Mouse (Mus musculus): Measurements from ENCODE around the gene Phf23. TPM values are rescaled to one million over a fixed set of nuclear protein-coding genes. Genes with fewer than 3 reads are reported as not detected.

Gene Phf23
- polyA plus RNA-seq, 1 experiment, result 93.4 TPM

DNA sequence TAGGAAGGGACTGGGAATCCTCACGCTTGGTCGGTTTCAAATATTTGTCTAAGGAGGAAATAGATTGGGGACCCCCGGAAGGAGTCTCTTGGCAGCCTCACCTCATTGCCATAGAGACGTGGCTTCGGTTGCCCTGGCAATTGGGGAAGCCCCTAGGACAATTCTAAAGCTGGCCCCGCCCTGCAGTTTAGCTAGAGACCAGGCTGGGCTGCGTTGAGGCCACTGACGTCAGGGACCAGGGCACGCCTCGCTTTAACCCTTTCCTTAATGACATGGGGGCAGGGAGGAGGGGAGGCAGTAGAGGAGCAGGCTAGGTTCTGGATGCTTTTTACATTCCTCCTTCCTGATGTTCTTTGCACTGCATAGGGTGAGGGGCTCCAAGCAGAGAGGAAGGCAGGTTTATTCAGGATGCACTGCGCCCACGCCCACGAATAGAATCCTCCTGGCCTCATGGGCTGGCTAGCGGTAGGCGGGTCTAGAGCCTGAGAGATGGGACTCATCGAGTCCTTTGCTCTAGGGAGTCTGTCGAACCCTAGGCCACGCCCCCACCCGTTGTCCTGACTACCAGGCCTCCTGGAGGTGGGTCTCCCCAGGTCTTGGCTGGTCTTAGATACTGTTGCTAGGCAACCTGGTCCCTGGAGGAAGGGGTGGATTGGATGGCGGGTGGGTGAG, 33.7 kb downstream of the Phf23 start:
- TF ChIP-seq USF1 (IDR thresholded peaks at IDR 0.05; ENCODE audit: low read depth) (no peak), MAX (IDR thresholded peaks at IDR 0.05) (peak; percentile 34)

DNA sequence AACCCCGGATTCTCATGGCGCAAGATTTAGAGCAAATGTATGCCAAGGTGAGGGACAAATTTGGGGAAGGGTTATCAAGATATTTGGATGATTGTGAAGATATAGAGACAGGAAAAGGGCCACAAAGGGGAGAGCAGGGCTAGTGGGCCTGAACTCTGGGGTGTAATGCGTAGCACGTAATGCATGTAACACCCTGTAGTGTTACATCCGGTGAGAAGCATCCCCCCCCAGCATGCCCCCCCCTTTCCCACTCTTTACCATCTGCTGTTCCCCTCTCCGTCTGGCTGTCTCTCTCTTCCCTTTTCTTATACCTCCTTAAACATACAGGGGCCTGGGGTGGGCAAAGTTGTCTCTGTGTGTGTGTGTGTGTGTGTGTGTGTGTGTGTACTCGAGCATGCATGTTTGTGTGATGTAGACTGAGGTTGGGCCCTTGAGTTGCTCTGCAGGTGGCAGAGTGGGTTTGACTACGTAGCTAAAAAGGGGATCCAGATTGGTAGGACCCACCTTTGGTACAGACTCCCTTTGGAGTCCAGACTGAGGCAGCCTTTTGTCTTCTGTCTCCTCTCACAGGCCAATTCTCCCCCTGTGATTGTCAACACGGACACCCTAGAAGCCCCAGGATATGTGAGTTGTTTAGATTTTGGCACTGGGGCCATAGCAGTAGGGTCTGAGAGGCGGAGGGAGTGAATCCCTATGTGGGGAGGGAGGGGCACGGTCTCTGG, 34.4 kb downstream of the Phf23 start:
- Histone ChIP-seq H3K36me3 (ENCODE audit: control insufficient read depth, insufficient read depth) (peaks cover 28% of the 10 kb centered on the region), H3K4me3 (ENCODE audit: insufficient read depth, poor library complexity, severe bottlenecking) (peak overlapping the region; percentile 8), H3K79me3 (ENCODE audit: low read depth) (peaks cover 12% of the 10 kb centered on the region), H3ac (ENCODE audit: control insufficient read depth, insufficient read length, low read depth) (no peak overlapping the region), H3K27me3 (ENCODE audit: control insufficient read depth, insufficient read depth, insufficient read length) (no peaks in the 10 kb centered on the region), H3K79me2 (ENCODE audit: control insufficient read depth, insufficient read depth) (peaks cover 48% of the 10 kb centered on the region)
- TF ChIP-seq FOSL1 (IDR thresholded peaks at IDR 0.05; ENCODE audit: insufficient read depth, low read length, poor library complexity, severe bottlenecking) (no peak), CEBPB (IDR thresholded peaks at IDR 0.05; ENCODE audit: low read depth) (no peak), USF1 (IDR thresholded peaks at IDR 0.05; ENCODE audit: low read depth) (no peak), MYOG (IDR thresholded peaks at IDR 0.05; ENCODE audit: control insufficient read depth, extremely low read depth, insufficient read length) (no peak), CTCF (IDR thresholded peaks at IDR 0.05; ENCODE audit: control insufficient read depth, insufficient read depth, insufficient read length) (no peak), MAX (IDR thresholded peaks at IDR 0.05) (no peak), MYOD1 (IDR thresholded peaks at IDR 0.05; ENCODE audit: control insufficient read depth, insufficient read length, low read depth) (no peak)

More for the DNA sequence above, 33.7 kb downstream of the Phf23 start:
- H3K36me3 ChIP-seq (ENCODE audit: control insufficient read depth, insufficient read depth), result peaks cover 25% of the 10 kb centered on the region
- peak overlapping the region; percentile 8 for H3K4me3 ChIP-seq (ENCODE audit: insufficient read depth, poor library complexity, severe bottlenecking)
- peak overlapping the region; percentile 52 for H3ac ChIP-seq (ENCODE audit: control insufficient read depth, insufficient read length, low read depth)
- no peaks in the 10 kb centered on the region for H3K27me3 ChIP-seq (ENCODE audit: control insufficient read depth, insufficient read depth, insufficient read length)
- H3K79me2 ChIP-seq (ENCODE audit: control insufficient read depth, insufficient read depth), result peaks cover 56% of the 10 kb centered on the region
- peaks cover 16% of the 10 kb centered on the region for H3K79me3 ChIP-seq (ENCODE audit: low read depth)

DNA sequence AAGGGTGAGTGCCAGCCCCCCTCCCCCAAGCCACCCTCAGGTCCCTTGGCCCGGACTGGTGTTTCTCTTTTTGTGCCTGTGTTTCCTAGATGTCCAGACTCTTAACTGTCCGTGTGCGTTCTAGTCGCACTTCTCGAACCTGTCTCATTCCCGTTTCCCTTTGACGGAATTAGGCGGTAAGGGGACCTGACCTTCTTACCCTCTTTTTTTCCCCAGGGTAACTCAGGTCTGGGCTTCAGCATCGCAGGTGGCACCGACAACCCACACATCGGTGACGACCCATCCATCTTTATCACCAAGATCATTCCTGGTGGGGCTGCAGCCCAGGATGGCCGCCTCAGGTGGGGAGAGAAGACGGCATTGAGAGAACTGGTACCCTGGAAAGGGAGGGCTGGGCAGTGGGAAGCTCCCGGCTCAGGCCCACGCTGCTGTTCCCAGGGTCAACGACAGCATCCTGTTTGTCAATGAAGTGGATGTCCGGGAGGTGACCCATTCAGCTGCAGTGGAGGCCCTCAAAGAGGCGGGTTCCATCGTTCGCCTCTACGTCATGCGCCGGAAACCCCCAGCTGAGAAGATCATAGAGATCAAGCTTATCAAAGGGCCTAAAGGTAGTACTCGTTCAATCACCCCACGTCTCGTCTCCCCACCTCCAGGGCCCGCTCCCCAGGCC, 35.2 kb downstream of the Phf23 start:
- TF ChIP-seq MYOD1 (IDR thresholded peaks at IDR 0.05; ENCODE audit: control insufficient read depth, insufficient read length, low read depth) (no peak), FOSL1 (IDR thresholded peaks at IDR 0.05; ENCODE audit: insufficient read depth, low read length, poor library complexity, severe bottlenecking) (no peak), CEBPB (IDR thresholded peaks at IDR 0.05; ENCODE audit: low read depth) (no peak), USF1 (IDR thresholded peaks at IDR 0.05; ENCODE audit: low read depth) (no peak), CTCF (IDR thresholded peaks at IDR 0.05; ENCODE audit: control insufficient read depth, insufficient read depth, insufficient read length) (no peak), MAX (IDR thresholded peaks at IDR 0.05) (no peak), MYOG (IDR thresholded peaks at IDR 0.05; ENCODE audit: control insufficient read depth, extremely low read depth, insufficient read length) (no peak)
- peaks cover 28% of the 10 kb centered on the region for H3K36me3 ChIP-seq (ENCODE audit: control insufficient read depth, insufficient read depth)

DNA sequence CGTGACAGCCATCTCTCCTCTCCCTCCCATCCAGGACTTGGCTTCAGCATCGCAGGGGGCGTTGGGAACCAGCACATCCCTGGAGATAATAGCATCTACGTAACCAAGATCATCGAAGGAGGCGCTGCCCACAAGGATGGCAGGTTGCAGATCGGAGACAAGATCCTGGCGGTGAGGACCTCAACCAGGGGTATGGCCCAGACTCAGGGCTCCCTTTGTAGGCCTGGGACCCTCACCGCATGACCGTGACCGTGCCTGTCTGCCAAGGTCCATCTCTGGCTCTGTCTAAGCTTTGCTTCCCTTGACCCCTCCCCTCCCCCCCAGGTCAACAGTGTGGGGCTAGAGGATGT, 35.7 kb downstream of the Phf23 start:
- Histone ChIP-seq H3K79me3 (ENCODE audit: low read depth) (peaks cover 4% of the 10 kb centered on the region), H3K27me3 (ENCODE audit: control insufficient read depth, insufficient read depth, insufficient read length) (no peaks in the 10 kb centered on the region), H3K4me3 (ENCODE audit: insufficient read depth, poor library complexity, severe bottlenecking) (no peak overlapping the region), H3K36me3 (ENCODE audit: control insufficient read depth, insufficient read depth) (peaks cover 28% of the 10 kb centered on the region), H3ac (ENCODE audit: control insufficient read depth, insufficient read length, low read depth) (no peak overlapping the region), H3K79me2 (ENCODE audit: control insufficient read depth, insufficient read depth) (peaks cover 35% of the 10 kb centered on the region)
- TF ChIP-seq FOSL1 (IDR thresholded peaks at IDR 0.05; ENCODE audit: insufficient read depth, low read length, poor library complexity, severe bottlenecking) (no peak), CEBPB (IDR thresholded peaks at IDR 0.05; ENCODE audit: low read depth) (no peak), MYOD1 (IDR thresholded peaks at IDR 0.05; ENCODE audit: control insufficient read depth, insufficient read length, low read depth) (no peak), MAX (IDR thresholded peaks at IDR 0.05) (no peak), USF1 (IDR thresholded peaks at IDR 0.05; ENCODE audit: low read depth) (no peak), CTCF (IDR thresholded peaks at IDR 0.05; ENCODE audit: control insufficient read depth, insufficient read depth, insufficient read length) (no peak), MYOG (IDR thresholded peaks at IDR 0.05; ENCODE audit: control insufficient read depth, extremely low read depth, insufficient read length) (no peak)

More for the DNA sequence above, 35.2 kb downstream of the Phf23 start:
- Histone ChIP-seq H3ac (ENCODE audit: control insufficient read depth, insufficient read length, low read depth) (no peak overlapping the region), H3K79me3 (ENCODE audit: low read depth) (peaks cover 8% of the 10 kb centered on the region), H3K4me3 (ENCODE audit: insufficient read depth, poor library complexity, severe bottlenecking) (no peak overlapping the region), H3K27me3 (ENCODE audit: control insufficient read depth, insufficient read depth, insufficient read length) (no peaks in the 10 kb centered on the region), H3K79me2 (ENCODE audit: control insufficient read depth, insufficient read depth) (peaks cover 40% of the 10 kb centered on the region)

DNA sequence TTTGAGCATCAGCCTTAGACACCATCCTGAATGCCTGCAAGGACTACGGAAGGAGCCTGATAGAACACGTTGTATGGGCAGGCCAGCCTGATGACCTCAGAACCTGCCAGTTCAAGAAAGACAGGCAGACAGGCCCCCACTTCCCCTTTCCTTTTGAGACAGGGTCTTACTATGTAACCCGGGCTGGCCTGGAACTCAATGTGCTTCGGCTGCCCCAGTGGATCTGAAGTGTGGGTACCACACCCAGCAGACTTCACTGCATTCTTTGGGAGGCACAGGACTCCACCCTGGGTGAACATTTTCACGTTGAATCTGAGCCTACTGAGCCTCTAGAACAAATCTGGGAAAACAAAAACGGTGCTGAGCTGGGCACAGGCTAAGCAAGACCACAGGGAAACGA, 42.6 kb downstream of the Phf23 start:
- Histone ChIP-seq H3K79me3 (ENCODE audit: low read depth) (no peaks in the 10 kb centered on the region), H3K4me3 (ENCODE audit: insufficient read depth, poor library complexity, severe bottlenecking) (no peak overlapping the region), H3ac (ENCODE audit: control insufficient read depth, insufficient read length, low read depth) (no peak overlapping the region), H3K27me3 (ENCODE audit: control insufficient read depth, insufficient read depth, insufficient read length) (no peaks in the 10 kb centered on the region), H3K79me2 (ENCODE audit: control insufficient read depth, insufficient read depth) (no peaks in the 10 kb centered on the region), H3K36me3 (ENCODE audit: control insufficient read depth, insufficient read depth) (peaks cover 22% of the 10 kb centered on the region)
- no peak for TF ChIP-seq FOSL1 (IDR thresholded peaks at IDR 0.05; ENCODE audit: insufficient read depth, low read length, poor library complexity, severe bottlenecking)
- TF ChIP-seq CTCF (IDR thresholded peaks at IDR 0.05; ENCODE audit: control insufficient read depth, insufficient read depth, insufficient read length), result no peak
- no peak for TF ChIP-seq USF1 (IDR thresholded peaks at IDR 0.05; ENCODE audit: low read depth)
- TF ChIP-seq MYOD1 (IDR thresholded peaks at IDR 0.05; ENCODE audit: control insufficient read depth, insufficient read length, low read depth), result no peak
- TF ChIP-seq CEBPB (IDR thresholded peaks at IDR 0.05; ENCODE audit: low read depth), result no peak
- TF ChIP-seq MAX (IDR thresholded peaks at IDR 0.05), result no peak
- TF ChIP-seq MYOG (IDR thresholded peaks at IDR 0.05; ENCODE audit: control insufficient read depth, extremely low read depth, insufficient read length), result no peak
